Mouse (Mus musculus): ENCODE measurements around the gene L3mbtl4.
"Not testable (repeated sequence)": the region's sequence is repeated elsewhere in the genome, so short reads cannot be mapped to it uniquely, and the experiment has no call there.

- not testable (repeated sequence) for TF ChIP-seq CTCF, EP300 (IDR thresholded peaks at IDR 0.05; ENCODE audit: low read depth)
Observed at GRCm38 (mm10) chr17:68502998-68503397, 229.4 kb downstream of the L3mbtl4 start.

All from heart, postnatal 0 days (tissue).